Mouse (Mus musculus) left cerebral cortex, postnatal 4 days (tissue): ENCODE data around the gene Pmm2. TPM values are rescaled to one million over a fixed set of nuclear protein-coding genes. Genes with fewer than 3 reads are reported as not detected.

Source experiments
- DNase-seq: peaks from one replicate; pipeline ENCODE4 v3.0.0-alpha.2; 2022
- intact Hi-C: fragments of 180-260 bp; cut with DNase I; formaldehyde crosslinking; loops from one replicate; pipeline ENCODE4 v1.15.1; 2025
- microRNA-seq: library from miRNA; unstranded; fragments of <30 nt; microRNA quantifications from one replicate; pipeline ENCODE4 v1.2.0, GENCODE M21; 2022
- total RNA-seq, 2 experiments: library from RNA; stranded (reverse); gene quantifications; 2 replicates each; pipeline ENCODE4 v1.2.3; 2021

Gene Pmm2
- total RNA-seq, 2 experiments from 2014 or later: 41.4 to 42.9 TPM

DNA sequence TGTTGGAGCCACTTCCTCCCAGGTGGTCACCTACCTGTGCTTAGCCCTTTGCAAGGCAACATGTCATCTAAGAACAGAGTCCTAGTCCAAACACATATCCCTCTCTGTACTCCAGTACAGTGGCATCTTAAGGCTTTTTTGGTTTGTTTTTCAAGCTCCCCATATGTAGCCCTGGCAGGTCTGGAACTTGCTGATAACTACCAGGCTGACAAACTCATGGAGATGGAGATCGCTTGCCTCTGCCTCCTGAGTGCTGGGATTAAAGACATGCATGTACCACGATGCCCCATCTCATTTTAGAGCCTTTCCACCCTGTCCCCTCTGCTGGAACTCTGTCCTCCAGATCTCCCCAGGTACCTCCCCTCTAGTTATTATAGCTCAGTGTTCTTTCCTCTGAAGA lies 38.8 kb downstream of the Pmm2 start:
- no peak for DNase-seq
- intact Hi-C loops: loop anchor here (2.0 to 5.0 kb wide), 2 partner anchors 181 to 269 kb away; no protein-coding TSS in a partner anchor

DNA sequence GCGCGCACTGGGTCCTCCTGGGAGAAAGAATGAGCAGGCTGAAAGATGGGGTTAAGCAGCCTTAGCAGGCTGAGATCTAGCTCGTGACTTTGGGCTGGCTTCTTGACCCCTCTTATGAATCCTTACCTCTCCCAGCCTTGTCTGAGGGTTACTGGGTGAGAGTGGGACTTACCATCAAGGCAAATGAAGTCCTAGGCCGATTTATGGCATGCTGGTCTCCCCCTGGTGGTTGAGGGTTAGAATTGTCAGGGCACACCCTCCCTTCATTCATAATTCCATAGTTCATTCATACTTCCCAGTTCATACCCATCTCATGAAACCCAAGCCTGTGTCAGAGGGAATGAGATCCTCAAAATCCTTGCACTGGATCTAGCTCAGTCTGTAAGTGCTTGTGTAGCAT lies 39.3 kb downstream of the Pmm2 start:
- intact Hi-C loops: loop anchor here (2.0 to 5.0 kb wide), 2 partner anchors 182 to 269 kb away; no protein-coding TSS in a partner anchor
- DNase-seq: peak; percentile 61

- intact Hi-C loops: loop anchor here (5.0 kb wide), 1 partner anchor 271 kb away; no protein-coding TSS in a partner anchor
- DNase-seq: no peak
These were observed 40.6 kb downstream of the Pmm2 start for GRCm38 (mm10) chr16:8678035-8678434.

GRCm38 (mm10) chr16:8678676-8679075 lies 41.2 kb downstream of the Pmm2 start:
- DNase-seq: no peak
- intact Hi-C loops: loop anchor here (5.0 kb wide), 1 partner anchor 271 kb away; no protein-coding TSS in a partner anchor

GRCm38 (mm10) chr16:8679780-8680179 lies 42.3 kb downstream of the Pmm2 start:
- intact Hi-C loops: loop anchor here (5.0 kb wide), 1 partner anchor 272 kb away; no protein-coding TSS in a partner anchor
- DNase-seq: no peak

GRCm38 (mm10) chr16:8680470-8680869 lies 43.0 kb downstream of the Pmm2 start, which contains the start of gene Gm5767:
Gene Gm5767, plus strand, starts transcription at chr16:8680770.
- no peak for DNase-seq
- intact Hi-C loops: no loop called here

DNA sequence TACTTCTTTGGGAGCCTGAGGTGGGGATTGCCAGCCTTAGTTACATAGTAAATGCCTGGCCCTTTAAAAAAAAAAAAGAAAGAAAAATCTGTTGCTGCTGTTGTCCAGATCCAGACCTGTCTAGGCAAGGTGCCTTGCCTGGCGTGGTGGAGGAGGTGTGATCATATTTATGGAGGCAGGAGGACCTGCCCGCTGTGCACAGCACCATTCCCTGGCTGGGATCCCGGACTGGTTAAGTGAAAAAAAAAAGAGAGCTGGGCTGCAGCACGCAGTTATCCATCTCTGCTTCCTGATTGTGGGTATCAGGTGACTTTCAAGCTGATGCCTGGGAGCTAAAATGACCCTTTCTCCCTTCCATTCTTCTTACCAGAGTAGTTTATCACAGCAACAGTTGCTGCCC lies 47.6 kb downstream of the Pmm2 start:
- intact Hi-C loops: no loop called here
- DNase-seq: no peak

DNA sequence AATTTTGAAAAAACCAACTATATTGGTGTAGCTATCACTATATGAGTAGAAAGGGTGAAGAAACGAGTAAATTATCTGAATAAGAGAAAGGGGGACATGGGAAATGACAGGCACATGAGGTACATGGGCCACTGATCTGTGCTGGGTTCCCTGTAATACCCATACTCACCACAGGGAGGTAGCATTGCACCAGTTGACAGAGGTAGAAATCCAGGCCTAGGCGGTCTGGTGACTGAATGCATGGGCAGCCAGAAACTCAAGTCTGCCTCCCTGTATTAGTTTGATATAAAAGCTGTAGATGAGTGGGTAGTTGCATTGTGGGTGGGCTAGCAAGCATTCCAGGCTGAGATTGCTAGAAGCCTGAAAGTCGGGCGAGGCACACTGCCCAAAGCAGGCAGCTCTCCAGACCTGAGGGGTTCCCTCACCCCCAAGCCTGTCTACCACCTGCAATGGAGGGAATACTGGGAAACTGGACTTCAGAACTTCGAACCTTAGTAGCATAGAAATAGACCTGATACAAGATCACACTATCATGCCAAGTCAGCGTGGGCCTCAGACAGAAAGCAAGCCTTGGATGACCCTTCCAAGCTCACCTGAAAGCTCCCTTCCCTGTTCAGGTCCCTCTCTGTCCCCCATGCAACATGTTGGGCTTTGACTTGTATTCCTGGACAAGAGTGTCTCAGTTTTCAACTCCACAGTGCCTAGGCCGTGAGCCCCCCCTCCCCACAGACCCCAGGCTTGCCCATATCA lies 48.8 kb downstream of the Pmm2 start:
- DNase-seq: peak; percentile 83
- intact Hi-C loops: no loop called here

DNA sequence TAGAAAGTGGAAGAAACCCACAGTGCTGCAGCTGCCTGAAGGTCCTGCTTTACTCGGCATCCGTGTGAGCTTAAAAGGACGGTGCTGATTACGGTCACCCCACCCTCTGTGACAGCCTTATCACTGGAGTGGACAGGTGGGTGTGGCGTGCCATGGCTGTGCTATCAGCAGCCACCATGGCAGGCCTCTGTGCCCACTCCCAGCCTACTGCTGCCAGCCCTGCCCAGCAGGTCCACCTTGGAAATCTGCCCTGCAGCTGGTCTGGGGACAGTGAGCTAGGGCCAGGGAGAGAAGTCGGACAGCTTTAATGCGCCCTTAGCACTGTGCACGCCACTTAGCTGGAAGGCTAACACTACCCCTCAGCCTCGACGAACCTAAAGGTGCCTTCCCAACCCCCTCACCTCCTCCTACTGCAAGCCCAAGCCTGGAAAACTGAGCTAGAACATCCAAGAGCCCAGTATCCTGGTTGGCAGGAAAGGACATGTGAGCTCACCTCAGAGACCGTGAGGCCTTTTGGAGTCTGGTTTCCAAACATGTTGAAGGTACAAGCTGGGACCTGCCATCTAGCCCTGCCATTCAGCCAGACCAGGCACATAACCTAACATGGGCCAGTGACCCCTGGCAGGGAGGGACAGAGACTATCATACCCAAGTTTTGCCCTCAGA lies 49.5 kb downstream of the Pmm2 start:
- peak; percentile 77 for DNase-seq
- intact Hi-C loops: no loop called here

GRCm38 (mm10) chr16:8687559-8688112 lies 50.2 kb downstream of the Pmm2 start:
- intact Hi-C loops: no loop called here
- DNase-seq: no peak

GRCm38 (mm10) chr16:8689979-8690656 lies 52.6 kb downstream of the Pmm2 start:
- DNase-seq: peak; percentile 92
- intact Hi-C loops: loop anchor here (5.0 kb wide), 1 partner anchor 162 kb away; no protein-coding TSS in a partner anchor

DNA sequence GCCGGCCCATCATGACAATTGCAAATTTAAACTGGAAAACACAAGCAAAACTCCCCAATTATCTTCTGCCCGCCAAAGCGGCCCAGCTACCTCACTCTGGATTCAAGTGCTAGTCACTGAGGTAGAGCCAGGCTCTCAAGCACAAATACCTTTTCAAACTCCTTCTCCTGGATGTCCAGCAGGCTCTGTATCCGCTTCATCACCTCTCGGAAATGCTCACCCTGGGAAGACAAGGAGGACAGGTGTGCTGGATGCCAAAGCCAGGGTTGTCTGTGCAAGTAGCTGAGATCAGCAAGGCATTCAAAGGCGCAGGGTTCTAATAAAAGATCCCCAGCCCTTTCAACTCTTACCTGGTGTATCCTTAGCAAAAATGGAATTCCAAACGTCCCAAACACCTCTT lies 53.7 kb downstream of the Pmm2 start:
- intact Hi-C loops: loop anchor here (5.0 kb wide), 1 partner anchor 161 kb away; no protein-coding TSS in a partner anchor
- no peak for DNase-seq

- DNase-seq: no peak
- intact Hi-C loops: no loop called here
These were observed 62.1 kb downstream of the Pmm2 start for GRCm38 (mm10) chr16:8699556-8699955.

GRCm38 (mm10) chr16:8700586-8700985 lies 63.1 kb downstream of the Pmm2 start:
- intact Hi-C loops: no loop called here
- DNase-seq: peak; percentile 56

- intact Hi-C loops: no loop called here
- no peak for DNase-seq
These were observed 74.5 kb downstream of the Pmm2 start for GRCm38 (mm10) chr16:8711998-8712397.

Small RNA genes lying within 50 kb of the gene (microRNA-seq; reads per million reads assigned to microRNA genes)
- gene Gm22137: not detected

Other genes with a start within 250 kb of the Pmm2 start
- gene Tmem114, start 212.5 kb upstream of the Pmm2 start, total RNA-seq: under 1 TPM; 0.36 to 0.50 TPM
- 10 to 100 TPM; 46.7 to 50.9 TPM for gene Mettl22, start 166.9 kb upstream of the Pmm2 start, total RNA-seq
- 10 to 100 TPM; 53.4 to 67.4 TPM for gene Abat, start 124.2 kb upstream of the Pmm2 start, total RNA-seq
- gene Tmem186, start within 50 bp of the Pmm2 start, total RNA-seq: 10 to 100 TPM; 14.3 TPM
- 10 to 100 TPM; 54.3 to 60.3 TPM for gene Carhsp1, start 34.5 kb downstream of the Pmm2 start, total RNA-seq
- gene Gm5767, start 43.1 kb downstream of the Pmm2 start, total RNA-seq: not detected
- 100 to 1,000 TPM; 184 to 190 TPM for gene Usp7, start 154.6 kb downstream of the Pmm2 start, total RNA-seq
- gene 1810013L24Rik, start 192.4 kb downstream of the Pmm2 start, total RNA-seq: 100 to 1,000 TPM; 127 TPM